Mouse (Mus musculus) activated CD4-positive, CD25-positive, alpha-beta regulatory T cell, adult 4 months (primary cell): ENCODE results near the gene Spta1. TPM values are rescaled to one million over a fixed set of nuclear protein-coding genes. Genes with fewer than 3 reads are reported as not detected.

ENCODE experiments used
- ATAC-seq: one replicate; pipeline ENCODE4 v1.8.0; 2017
- polyA plus RNA-seq, 2 experiments: library from polyadenylated mRNA; unstranded; fragments of 100-300 nt; shearing (Covaris generic); gene quantifications; one replicate each; pipeline ENCODE4 v1.2.1; 2017

Spta1 gene
- under 1 TPM in 1 of 2 experiments, not detected in 1; 0.19 TPM for polyA plus RNA-seq

DNA sequence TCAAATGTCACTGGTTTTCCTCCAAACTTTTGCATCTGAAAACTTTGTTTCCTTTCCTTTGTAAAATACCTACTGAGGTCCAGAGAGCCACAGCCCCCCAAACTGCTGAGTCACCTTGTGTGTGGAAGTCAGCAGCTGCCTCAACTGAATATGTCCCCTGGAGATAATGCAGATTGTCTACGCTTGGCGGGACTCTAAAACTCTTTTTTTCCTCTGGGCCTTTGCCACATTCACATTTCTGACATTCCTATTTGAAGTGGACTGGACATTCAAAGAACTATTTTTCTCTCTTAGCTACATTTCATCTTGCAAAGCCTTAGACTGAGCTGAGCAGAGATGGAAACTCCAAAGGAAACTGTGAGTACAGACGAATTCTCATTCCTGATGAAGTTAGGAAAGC is at the start of gene Spta1:
Gene Spta1, plus strand, starts transcription at position 172 of the 400 bp plus-strand sequence.
- no peak for ATAC-seq

DNA sequence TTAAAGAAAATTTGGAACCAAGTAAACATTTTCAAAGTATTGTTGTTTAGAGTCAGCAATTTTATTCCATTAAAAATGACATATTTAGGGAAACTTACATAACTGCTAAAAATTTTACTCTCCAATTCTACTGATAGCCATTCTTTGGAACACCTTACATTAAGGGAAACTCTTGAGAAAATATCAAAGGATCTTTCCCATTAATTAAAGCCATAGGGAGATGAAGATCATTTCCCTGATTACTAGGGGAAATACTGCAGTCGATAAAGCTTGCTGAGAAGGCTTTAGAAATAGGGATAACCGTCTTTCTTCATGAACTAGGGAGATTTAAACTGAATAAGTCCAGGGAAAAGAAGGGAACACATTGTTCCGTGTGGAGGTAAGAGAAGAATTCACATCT is 41.4 kb upstream of the Spta1 start, which contains the start of gene Olfr424:
Gene Olfr424, plus strand, starts transcription at position 301 of the 400 bp plus-strand sequence.
- no peak for ATAC-seq

DNA sequence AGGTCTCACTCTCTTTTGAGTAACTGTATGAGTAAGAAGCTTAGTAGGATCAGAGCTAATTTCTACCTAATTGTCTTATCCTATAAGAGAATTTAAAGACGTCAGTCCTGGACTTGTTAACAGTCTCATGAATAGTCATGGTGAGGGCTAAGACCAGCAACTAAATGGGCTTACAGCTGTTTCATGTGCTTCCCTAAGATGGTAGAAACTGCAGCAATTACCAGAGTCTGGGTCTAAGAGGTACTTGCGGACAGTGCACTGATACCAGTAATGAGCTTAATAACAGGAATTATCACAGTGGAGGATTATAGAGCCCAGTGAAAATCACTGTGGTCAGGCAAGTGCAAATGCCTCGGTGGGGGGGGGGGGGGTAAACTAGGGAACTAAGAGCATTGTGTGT is 40.6 kb upstream of the Spta1 start:
- ATAC-seq: no peak

DNA sequence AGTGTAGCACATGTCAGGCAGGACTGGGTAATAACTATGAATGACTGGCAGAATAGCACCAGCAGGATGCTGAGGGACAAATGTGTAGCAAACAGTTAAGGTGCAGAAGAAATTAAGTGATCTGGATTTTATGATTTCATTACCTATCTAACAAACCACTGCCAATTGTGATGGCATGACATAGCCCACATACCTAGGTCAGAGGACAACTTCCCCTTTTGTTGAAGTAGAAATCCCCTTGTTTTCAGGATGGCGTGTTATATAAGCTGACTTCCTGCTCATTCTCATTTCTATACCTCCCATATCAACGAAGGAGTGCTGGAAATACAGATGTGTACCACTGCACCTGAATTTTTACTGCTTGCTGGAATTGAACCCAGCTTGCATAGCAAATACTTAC is 31.2 kb upstream of the Spta1 start:
- no peak for ATAC-seq

DNA sequence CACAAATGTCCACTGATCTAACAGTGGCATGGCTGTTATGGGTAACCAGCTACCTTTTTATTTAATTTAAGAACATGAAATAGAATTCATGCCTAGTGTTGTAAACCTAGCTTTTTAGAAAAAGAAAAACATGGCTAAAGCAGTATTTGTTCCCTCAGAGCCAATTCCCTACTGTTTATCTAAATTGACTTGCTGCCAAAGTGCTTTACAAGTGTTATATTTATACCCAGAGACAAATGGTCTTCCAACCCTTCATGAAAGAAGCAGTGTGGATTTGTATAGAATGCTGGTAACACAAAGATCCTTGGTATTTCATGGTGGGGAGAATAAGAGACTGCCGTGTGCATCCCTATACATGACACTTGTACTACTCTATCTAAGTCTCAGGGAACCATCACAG is 25.9 kb upstream of the Spta1 start:
- no peak for ATAC-seq

DNA sequence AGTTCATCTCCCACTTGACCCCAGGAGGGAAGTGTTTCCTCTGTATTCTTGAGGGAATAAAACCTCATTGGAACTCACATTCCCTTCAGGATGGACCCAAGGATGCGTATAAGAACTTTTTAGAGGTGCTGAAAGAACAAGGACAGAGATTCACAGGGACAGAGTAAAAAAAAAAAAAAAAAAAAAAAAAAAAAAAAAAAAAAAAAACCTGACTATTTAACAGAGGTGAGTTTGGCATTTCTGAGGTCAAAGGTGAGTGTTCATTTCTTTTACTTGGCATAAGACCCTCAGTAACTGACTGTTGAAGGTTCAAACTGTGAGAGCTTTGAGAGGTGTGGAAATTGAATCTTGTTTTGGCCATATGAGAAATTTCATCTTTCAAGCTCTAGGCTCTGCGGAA is 23.3 kb upstream of the Spta1 start:
- no peak for ATAC-seq

DNA sequence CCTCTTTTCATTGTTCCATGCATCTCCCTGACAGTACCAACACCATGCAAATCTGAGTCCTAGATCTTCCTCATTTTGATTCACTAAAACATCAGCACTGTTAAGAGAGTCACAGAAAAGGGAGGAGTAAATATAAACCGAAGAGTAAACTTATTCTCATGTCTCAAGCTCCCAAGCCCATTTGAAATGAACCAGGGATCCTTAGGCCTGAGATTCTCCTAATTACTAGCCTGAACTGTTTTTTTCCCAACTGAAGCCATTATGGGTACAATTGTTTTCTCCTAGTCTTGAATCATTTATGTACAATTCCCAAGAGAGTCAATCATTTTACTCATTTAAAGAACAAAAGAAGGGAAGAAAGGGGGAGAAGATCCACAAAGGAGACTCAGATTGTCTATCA is 17.2 kb upstream of the Spta1 start, which contains the start of gene Olfr420:
Gene Olfr420, plus strand, starts transcription at position 301 of the 400 bp plus-strand sequence.
- no peak for ATAC-seq

DNA sequence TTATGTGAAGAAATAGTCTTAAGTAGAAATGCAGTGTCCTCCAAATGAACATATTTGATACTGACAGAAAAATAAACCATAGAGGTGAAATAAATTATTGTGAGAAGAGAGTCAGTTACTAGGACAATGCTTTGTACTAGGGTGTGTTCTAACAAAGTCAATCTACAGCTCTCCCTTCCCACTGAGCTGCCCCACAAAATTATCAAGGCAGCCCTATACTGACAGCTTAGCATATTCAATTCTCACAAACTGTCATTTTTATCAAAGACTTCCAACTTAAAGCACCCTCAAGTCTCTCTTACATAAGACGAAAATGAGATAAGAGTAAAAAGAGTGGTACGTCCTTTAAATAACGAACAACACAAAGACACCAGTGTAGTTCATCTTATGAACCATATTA is 15.0 kb upstream of the Spta1 start:
- ATAC-seq: no peak

DNA sequence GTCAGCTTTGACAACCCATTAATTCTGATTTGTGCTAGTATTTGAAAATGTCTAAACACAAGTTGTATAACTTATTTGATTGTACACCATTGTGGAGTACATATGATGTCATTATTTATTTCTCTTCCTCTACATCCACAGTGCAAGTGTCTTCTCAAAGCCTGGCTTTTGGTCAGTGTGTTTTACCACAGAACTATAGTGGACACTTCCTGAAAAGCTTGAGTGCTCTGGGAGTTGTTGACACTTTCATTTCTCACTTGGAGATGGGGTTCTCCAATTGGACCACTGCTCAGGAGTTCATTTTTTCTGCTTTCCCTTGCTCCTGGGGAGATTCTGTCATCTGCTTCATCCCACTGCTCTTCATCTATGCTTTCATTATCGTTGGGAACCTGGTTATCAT is 14.1 kb upstream of the Spta1 start:
- ATAC-seq: no peak

DNA sequence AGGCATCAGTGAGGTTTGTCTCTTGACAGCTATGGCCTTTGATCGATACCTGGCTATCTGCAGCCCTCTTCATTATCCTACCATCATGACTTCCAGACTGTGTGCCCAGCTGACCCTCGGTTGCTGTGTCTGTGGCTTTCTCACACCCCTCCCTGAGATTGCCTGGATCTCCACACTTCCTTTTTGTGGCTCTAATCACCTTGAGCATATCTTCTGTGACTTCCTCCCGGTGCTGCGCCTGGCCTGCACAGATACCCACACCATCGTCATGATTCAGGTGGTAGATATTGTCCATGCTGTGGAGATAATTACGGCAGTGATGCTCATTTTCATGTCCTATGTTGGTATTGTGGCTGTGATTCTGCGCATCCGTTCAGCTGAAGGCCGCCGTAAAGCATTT is 13.5 kb upstream of the Spta1 start:
- no peak for ATAC-seq

DNA sequence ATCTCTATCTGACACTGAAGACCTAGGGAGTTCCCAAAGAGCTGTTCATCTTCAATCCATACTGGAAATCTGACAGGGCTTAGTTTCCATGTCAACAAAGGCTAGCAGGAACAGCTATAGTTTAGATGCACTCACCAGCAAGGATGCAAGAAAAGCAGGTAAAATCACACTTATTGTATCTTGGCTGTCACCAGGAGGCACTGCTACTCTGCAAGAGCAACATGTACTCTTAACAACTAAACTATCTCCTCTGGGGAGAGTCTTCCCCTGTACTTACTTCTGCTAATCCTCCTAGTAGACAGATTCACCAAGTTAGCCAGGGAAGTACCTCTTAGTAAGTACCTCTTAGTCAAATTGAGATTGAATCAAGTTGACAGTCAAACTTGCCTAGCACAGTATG is 3.6 kb upstream of the Spta1 start:
- ATAC-seq: no peak

DNA sequence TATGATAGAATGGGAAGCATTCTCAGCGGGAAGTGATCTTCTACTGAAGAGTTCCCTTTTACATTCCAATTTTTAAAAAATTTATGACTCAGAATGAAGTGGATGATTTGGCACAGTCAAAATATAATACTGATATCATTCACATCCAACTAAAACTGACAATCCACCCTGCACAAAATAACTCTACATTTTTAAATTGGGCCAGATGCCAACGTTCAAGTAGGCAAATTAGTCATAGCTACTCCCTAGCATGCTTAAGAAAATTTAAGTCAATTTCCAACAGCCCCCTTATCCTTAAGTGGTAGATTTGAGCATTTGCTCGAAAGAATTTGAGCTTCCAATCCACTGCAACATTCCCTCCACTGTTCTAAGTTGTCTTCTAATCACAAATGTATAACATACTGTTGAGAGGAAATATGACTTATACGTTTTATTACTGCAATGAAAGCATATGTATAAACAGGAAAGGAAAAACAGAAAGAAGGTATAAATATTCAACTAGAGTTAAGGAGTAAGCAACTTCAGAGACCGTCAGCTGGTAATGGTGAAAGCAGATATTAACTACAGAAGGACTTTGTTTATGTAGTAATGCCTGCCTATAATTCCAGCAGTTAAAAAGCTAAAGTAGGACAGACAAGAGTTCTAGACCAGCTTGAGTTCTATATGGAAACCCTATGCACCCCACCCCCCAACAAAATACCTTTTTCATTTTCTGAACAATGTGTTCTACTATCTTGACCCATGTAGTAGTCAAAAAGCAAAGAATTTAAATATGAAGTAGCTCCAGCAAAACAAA is 1.7 kb upstream of the Spta1 start:
- ATAC-seq: no peak

DNA sequence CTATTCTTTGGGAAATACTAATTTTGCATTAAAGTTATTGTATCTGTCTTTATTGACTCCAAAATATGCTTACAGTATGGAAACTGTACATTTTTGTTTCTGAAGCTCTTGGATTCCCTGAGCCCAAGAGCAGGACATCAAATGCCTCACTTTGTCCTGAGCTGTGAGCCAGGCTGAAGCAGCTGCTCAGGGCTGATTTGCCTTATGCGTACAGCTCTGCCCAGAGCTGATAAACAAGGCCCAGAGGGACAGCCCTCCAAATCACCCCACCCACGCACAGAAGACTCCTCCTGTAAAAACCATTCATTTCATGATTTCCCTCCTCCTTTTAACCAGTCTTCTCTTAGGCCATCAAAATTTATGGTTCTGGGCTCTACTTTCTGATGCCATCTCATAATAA is 1.0 kb upstream of the Spta1 start:
- ATAC-seq: no peak

DNA sequence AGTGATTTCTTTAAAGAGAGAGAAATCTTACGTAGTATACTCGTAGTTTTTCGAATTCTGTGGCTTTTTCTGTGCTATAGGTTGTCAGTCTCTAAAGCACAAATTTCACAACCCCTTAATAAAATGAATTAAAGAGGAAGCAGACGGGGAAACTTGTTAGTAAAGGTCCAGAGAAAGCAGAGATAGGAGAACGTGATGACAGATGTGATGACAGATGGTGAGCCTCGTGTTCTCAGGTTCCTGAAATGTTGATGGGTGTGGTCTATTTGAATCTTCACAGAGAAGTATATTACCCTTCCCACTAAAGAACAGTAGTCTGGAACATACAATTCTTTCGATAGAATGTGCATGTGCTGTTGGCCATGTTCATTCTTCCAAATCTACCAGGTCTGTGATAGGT is 32.1 kb downstream of the Spta1 start:
- ATAC-seq: no peak

DNA sequence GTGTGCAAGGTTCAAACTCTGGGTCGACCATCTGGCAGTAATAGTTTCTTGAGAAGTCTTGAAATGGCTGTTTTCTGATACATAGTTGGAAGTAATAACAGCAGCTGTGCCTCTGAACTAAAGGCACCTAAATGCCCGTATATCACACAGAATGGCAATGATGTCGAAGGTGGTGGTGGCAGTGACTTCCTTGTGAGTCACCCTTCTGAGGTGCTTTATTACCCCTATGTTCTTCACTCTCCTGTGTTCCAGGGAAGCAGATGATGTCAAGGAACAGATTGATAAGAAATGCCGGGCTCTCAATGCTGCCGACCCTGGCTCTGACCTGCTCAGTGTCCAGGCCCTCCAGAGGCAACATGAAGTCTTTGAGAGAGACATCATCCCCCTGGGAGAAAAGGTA is 39.7 kb downstream of the Spta1 start:
- no peak for ATAC-seq

DNA sequence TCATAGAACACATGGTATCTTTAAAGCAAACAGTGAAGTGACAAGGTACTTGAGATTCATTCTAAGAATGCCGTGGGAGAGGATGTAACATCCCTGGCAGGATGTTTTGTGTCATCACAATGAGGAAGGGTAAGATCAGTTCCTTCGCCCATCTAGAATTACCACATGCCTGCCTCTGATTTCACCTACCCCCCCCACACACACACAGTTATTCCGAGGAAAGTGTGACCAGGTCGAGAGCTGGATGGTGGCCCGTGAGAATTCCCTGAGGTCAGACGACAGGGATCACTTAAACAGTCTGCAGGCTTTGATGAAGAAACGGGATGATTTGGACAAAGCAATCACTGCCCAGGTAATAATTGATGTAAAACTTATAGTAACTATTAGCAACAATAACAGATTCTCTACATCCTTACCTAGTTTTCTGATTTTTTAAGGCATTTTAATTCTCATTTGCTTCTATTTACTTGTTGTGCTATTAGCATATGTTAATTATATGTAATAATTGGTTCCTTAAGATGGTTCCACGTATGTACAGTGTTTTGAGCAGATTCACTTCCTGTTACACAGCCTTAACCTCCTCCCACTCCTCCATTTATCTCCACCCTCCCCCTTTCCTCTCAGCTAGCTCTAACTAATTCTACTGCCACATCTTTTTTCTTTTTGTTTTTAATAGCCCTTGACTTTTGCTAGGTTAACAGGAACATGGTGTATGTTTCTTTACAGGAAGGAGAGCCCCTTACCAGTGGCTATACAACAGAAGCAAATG is 42.9 kb downstream of the Spta1 start:
- ATAC-seq: no peak

DNA sequence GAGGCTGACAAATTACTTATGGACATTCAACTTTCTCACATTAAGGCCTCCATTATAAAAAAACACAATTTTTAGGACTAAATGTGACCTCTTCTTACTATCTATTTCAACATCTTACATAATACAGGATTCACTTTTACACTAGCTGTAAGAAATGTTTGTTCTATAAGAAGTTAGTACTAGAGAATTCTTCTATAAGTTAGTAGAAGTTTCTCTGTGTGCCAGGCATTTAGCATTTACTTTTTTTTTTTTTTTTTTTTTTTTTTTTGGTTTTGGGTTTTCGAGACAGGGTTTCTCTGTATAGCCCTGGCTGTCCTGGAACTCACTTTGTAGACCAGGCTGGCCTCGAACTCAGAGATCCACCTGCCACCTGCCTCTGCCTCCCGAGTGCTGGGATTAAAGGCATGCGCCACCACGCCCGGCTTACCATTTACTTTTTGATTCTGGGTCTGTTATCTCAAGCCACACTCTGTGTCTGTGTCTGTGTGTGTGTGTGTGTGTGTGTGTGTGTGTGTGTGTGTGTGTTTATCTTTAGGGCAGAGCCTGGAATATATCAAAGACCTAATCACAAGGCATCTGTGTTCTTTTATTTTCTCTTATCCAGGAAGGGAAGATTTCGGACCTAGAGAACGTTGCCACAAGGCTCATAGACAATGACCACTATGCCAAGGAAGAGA is 44.1 kb downstream of the Spta1 start:
- ATAC-seq: no peak

DNA sequence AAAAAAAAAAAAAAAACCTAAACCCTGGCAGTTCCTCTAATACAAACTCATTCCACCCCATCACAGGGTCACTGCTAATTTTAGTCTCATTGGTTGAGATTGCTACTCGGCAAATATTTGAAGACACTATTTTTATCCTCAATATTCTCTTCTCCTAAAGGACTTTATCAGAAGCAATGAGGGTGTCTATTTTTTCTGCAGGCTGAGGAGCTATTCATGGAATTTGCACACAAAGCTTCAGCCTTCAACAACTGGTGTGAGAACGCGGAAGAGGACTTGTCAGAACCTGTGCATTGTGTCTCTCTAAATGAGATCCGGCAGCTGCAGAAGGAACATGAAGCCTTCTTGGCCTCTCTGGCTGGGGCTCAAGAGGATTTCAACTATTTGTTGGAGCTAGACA is 67.3 kb downstream of the Spta1 start:
- no peak for ATAC-seq

DNA sequence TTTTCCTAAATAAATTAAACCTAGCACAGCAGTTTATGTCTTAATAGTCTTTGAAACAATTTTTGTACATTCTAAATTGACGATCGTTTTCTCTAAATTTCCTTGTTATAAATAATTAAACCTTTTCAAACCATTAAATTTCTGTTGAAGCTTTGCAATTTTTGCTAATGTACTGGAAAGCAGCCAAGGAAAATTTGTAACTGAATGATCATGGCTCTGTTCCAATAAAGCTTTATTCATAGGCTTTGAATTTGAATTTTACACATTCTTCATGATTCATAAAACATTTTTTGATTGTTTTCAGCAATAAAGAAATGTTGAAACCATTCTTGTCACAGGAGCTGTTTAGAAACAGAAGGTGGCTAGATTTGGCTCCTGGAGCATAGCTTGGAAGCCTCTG is 72.0 kb downstream of the Spta1 start:
- ATAC-seq: no peak

DNA sequence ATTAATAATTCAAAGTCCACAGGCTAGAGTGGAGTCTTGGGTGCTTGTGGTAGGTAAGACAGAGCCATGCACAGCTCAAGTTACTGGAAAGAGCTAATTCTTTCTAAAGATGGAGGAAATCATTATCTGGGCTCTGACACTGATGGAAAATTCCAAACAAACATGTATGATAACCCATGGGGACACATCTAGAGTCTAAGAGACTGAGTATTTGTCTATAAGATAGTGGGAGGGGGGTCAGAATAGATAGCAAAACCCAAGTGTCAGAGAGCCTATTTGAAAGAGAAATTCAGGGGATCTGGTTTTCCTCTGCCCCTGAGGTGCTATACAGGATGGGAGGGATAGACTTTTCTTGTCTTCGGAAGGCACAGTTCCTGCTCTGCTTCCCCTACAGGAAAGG is 73.5 kb downstream of the Spta1 start:
- no peak for ATAC-seq

DNA sequence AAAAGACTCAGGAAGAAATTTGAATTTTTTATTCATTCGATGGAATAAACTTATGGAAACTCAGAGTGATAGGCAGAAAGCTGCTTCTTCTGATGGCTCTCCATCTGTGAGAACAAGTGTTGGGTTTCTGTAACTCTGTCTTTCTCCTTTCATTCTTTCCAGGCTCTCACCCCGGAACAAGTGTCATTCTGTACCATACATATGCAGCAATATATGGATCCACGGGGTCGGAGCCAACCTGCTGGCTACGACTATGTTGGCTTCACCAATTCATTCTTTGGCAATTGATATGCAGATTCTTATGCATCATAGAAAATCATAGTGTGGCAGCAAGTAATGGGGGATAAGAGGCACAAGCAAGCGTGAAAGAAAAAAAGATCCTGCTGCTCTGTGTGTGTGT is 74.6 kb downstream of the Spta1 start:
- no peak for ATAC-seq

DNA sequence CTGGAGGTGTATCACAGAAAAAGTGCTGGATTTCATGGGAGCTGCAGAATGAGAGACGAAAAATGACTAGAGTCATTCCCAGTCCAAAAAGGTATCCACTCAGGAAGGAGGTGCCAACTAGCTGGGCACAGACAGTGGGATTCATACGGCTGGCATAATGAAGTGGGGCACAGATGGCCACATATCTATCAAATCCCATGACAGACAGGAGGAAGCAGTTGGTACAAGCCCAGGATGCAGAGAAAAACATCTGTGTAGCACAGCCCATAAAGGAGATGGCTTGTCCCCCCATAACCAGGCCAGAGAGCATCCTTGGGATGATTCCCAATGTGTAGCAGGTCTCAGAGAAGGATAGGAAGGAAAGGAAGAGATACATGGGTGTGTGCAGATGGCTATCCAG is 77.8 kb downstream of the Spta1 start:
- ATAC-seq: no peak

DNA sequence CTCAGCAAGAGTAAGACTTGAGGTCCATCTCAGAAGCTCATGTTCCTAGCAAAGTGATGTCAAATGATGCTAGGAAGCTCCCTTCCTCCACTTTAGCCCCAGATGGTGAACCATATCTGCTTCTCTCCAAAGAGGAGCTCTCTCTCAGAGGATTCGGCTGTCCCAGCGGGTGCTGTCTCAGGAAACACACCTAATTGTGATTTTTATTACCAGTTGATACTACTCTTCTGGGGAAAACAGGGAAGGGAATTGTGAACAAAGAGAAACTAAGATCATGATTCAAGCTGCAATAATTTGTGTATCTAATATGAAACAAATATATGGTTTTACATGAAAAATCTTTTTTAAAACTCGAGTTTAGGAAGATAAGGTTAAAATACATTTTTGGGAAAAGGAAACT is 79.4 kb downstream of the Spta1 start, which contains the start of gene Olfr419:
Gene Olfr419, minus strand, starts transcription at position 101 of the 400 bp plus-strand sequence.
- no peak for ATAC-seq
